ENCODE assay signal across 8 mouse cellular contexts in genomic region chr11:117332242-117333149, GRCm38 (mm10).
DNase-seq lines count a peak whose midpoint lies in the region; ATAC-seq lines count a peak whose summit lies in the region.

No protein-coding gene starts in this region.

- no peaks in the 10 kb centered on the region for H3K9me3 ChIP-seq in embryonic facial prominence, embryonic 14.5 days (ENCODE audit: control insufficient read depth, low read length)
- H3K9me3 ChIP-seq in hindbrain, embryonic 11.5 days (ENCODE audit: control insufficient read depth, low read length): no peaks in the 10 kb centered on the region

- peak; percentile 79 for ATAC-seq in embryonic facial prominence, embryonic 14.5 days (ENCODE audit: low read depth)
- peak; percentile 94 for ATAC-seq in hindbrain, embryonic 11.5 days (ENCODE audit: low FRiP score)
- peak; percentile 53 for ATAC-seq in megakaryocyte, adult 5-6 weeks (ENCODE audit: poor library complexity, severe bottlenecking)

- peak; percentile 77 to 85 for DNase-seq in cerebellum, postnatal 10 days
- DNase-seq in cerebellum, adult 9-11 months: no peak
- peak; percentile 90 for DNase-seq in R1 (ENCODE audit: low read depth, low spot score)
- peak; percentile 92 for DNase-seq in embryonic facial prominence, embryonic 14.5 days (ENCODE audit: low spot score)
- peak; percentile 89 for DNase-seq in hindbrain, embryonic 11.5 days (ENCODE audit: low spot score)
- DNase-seq in left cerebral cortex, postnatal 25 days (ENCODE audit: low spot score in 2 of 2): peak; percentile 63 to 70
- peak; percentile 67 for DNase-seq in right cerebral cortex, postnatal 14 days

- no peaks in the 10 kb centered on the region for H3K27me3 ChIP-seq in embryonic facial prominence, embryonic 14.5 days (replicated peaks; ENCODE audit: control insufficient read depth, insufficient read depth, low read length)
- no peaks in the 10 kb centered on the region for H3K27me3 ChIP-seq in hindbrain, embryonic 11.5 days (ENCODE audit: control insufficient read depth, insufficient read depth, low read length)

- peak overlapping the region; percentile 90 for H3K4me2 ChIP-seq in embryonic facial prominence, embryonic 14.5 days (ENCODE audit: low read depth, low read length)
- peak overlapping the region; percentile 74 for H3K4me2 ChIP-seq in hindbrain, embryonic 11.5 days (replicated peaks; ENCODE audit: low read depth, low read length)

- H3K27ac ChIP-seq in embryonic facial prominence, embryonic 14.5 days (replicated peaks; ENCODE audit: low read depth, low read length): peak overlapping the region; percentile 91
- H3K27ac ChIP-seq in hindbrain, embryonic 11.5 days (ENCODE audit: low read depth, low read length): peak overlapping the region; percentile 98

- no peaks in the 10 kb centered on the region for H3K36me3 ChIP-seq in embryonic facial prominence, embryonic 14.5 days (ENCODE audit: control insufficient read depth, insufficient read depth, low read length)
- no peaks in the 10 kb centered on the region for H3K36me3 ChIP-seq in hindbrain, embryonic 11.5 days (ENCODE audit: control insufficient read depth, insufficient read depth, low read length)

- 1% methylated on average over 37 of the region's 37 CpGs for WGBS in embryonic facial prominence, embryonic 14.5 days
- under 1% methylated on average over 37 of the region's 37 CpGs for WGBS in hindbrain, embryonic 11.5 days

- intact Hi-C loops in left cerebral cortex, postnatal 25 days (cut with DNase I): no loop called here

- H3K4me3 ChIP-seq in embryonic facial prominence, embryonic 14.5 days (ENCODE audit: low read depth, low read length): peak overlapping the region; percentile 56
- peak overlapping the region; percentile 57 for H3K4me3 ChIP-seq in hindbrain, embryonic 11.5 days (ENCODE audit: low read depth, low read length)

- peaks cover 49% of the 10 kb centered on the region for H3K4me1 ChIP-seq in embryonic facial prominence, embryonic 14.5 days (ENCODE audit: control insufficient read depth, insufficient read depth, low read length)
- H3K4me1 ChIP-seq in hindbrain, embryonic 11.5 days (replicated peaks; ENCODE audit: control insufficient read depth, insufficient read depth, low read length): peaks cover 29% of the 10 kb centered on the region

- H3K9ac ChIP-seq in embryonic facial prominence, embryonic 14.5 days (ENCODE audit: low read depth, low read length): peak overlapping the region; percentile 77
- H3K9ac ChIP-seq in hindbrain, embryonic 11.5 days (ENCODE audit: low read depth, low read length): peak overlapping the region; percentile 94
